Mouse (Mus musculus) limb, embryonic 15.5 days (tissue): ENCODE measurements around the gene Kcnc3. TPM values are rescaled to one million over a fixed set of nuclear protein-coding genes. Genes with fewer than 3 reads are reported as not detected.

Source experiments
- ATAC-seq: fragments of 200-750 bp; cut with Nextera tagmentation; 2 replicates; pipeline ENCODE4 v1.8.0; 2017; ENCODE audit warnings: low read depth, moderate TSS enrichment; ENCODE audit not compliant: insufficient number of reproducible peaks, low FRiP score, low TSS enrichment
- H3K27ac ChIP-seq: fragments of 300-500 bp; sonication (generic); 2 replicates; pipeline ENCODE4 v1.5.1; 2015; ENCODE audit warnings: moderate library complexity, mild to moderate bottlenecking, inconsistent platforms
- H3K27me3 ChIP-seq: fragments of 300-500 bp; sonication (generic); 2 replicates; pipeline ENCODE4 v1.6.1; 2015; ENCODE audit warnings: inconsistent platforms
- H3K36me3 ChIP-seq: fragments of 300-500 bp; sonication (generic); 2 replicates; pipeline ENCODE4 v1.6.1; 2015; ENCODE audit warnings: inconsistent platforms
- H3K4me1 ChIP-seq: fragments of 300-500 bp; sonication (generic); 2 replicates; pipeline ENCODE4 v1.6.1; 2015; ENCODE audit warnings: inconsistent platforms
- H3K4me2 ChIP-seq: fragments of 300-500 bp; sonication (generic); 2 replicates; pipeline ENCODE4 v1.6.1; 2015; ENCODE audit warnings: mild to moderate bottlenecking, inconsistent platforms
- H3K4me3 ChIP-seq: fragments of 300-500 bp; sonication (generic); 2 replicates; pipeline ENCODE4 v1.5.1; 2015; ENCODE audit warnings: mild to moderate bottlenecking, inconsistent platforms
- H3K9ac ChIP-seq: fragments of 300-500 bp; sonication (generic); 2 replicates; pipeline ENCODE4 v1.6.1; 2015; ENCODE audit warnings: inconsistent platforms
- H3K9me3 ChIP-seq: fragments of 300-500 bp; sonication (generic); 2 replicates; pipeline ENCODE4 v1.6.1; 2016; ENCODE audit warnings: inconsistent platforms
- WGBS: fragments of 180-500 bp; shearing (Covaris S2); methylation state at CpG from one replicate; pipeline ENCODE4 v1.1.7; 2015; 5-methylcytosine and 5-hydroxymethylcytosine counted together
- polyA plus RNA-seq: library from polyadenylated mRNA; unstranded; fragments of >200 nt; fragmentation: Nextera tagmentation; extraction: Ambion mirVana; gene quantifications from 2 replicates; pipeline ENCODE4 v1.2.1, GENCODE M21; 2015

The Kcnc3 gene
- polyA plus RNA-seq, 1 experiment from 2014 or later = 0.20 TPM

- Histone ChIP-seq H3K27ac (no peak within 1 kb of the TSS), H3K36me3 (no peaks in the 10 kb centered on the region), H3K4me3 (no peak within 1 kb of the TSS), H3K9ac (no peak within 1 kb of the TSS), H3K9me3 (no peaks in the 10 kb centered on the region), H3K4me1 (no peaks in the 10 kb centered on the region), H3K27me3 (no peaks in the 10 kb centered on the region), H3K4me2 (no peak within 1 kb of the TSS)
- no peak for ATAC-seq
- 25% methylated on average over 7 of the region's 7 CpGs for WGBS
Measured at GRCm38 (mm10) chr7:44572213-44572701, 18.2 kb upstream of the Kcnc3 start, which contains the start of gene Napsa. Gene Napsa (plus strand): TSS chr7:44572380.

- H3K4me1 ChIP-seq = no peaks in the 10 kb centered on the region
- H3K4me3 ChIP-seq = no peak overlapping the region
- 74% methylated on average over 5 of the region's 5 CpGs for WGBS
- H3K9me3 ChIP-seq = no peaks in the 10 kb centered on the region
- H3K4me2 ChIP-seq = no peak overlapping the region
- H3K36me3 ChIP-seq = no peaks in the 10 kb centered on the region
- no peaks in the 10 kb centered on the region for H3K27me3 ChIP-seq
- ATAC-seq = no peak
- no peak overlapping the region for H3K27ac ChIP-seq
- H3K9ac ChIP-seq = no peak overlapping the region
Measured at GRCm38 (mm10) chr7:44572956-44573484, 17.4 kb upstream of the Kcnc3 start.

- H3K9ac ChIP-seq = no peak overlapping the region
- ATAC-seq = no peak
- 50% methylated on average over 5 of the region's 5 CpGs for WGBS
- no peaks in the 10 kb centered on the region for H3K36me3 ChIP-seq
- H3K27me3 ChIP-seq = 0 out of 2 replicates have a peak, but pooled peaks cover 5% of the 10 kb centered on the region
- no peak overlapping the region for H3K4me2 ChIP-seq
- H3K4me3 ChIP-seq = no peak overlapping the region
- H3K4me1 ChIP-seq = no peaks in the 10 kb centered on the region
- H3K9me3 ChIP-seq = no peaks in the 10 kb centered on the region
- H3K27ac ChIP-seq = no peak overlapping the region
Measured at GRCm38 (mm10) chr7:44576333-44576844, 14.1 kb upstream of the Kcnc3 start.

- H3K36me3 ChIP-seq = no peaks in the 10 kb centered on the region
- peaks cover 38% of the 10 kb centered on the region for H3K27me3 ChIP-seq
- H3K27ac ChIP-seq = no peak overlapping the region
- H3K9me3 ChIP-seq = no peaks in the 10 kb centered on the region
- no peak overlapping the region for H3K4me3 ChIP-seq
- 74% methylated on average over 6 of the region's 6 CpGs for WGBS
- H3K9ac ChIP-seq = no peak overlapping the region
- no peak for ATAC-seq
- no peaks in the 10 kb centered on the region for H3K4me1 ChIP-seq
- no peak overlapping the region for H3K4me2 ChIP-seq
Measured at GRCm38 (mm10) chr7:44581637-44582036, 8.8 kb upstream of the Kcnc3 start.

GRCm38 (mm10) chr7:44582709-44583108 is 7.8 kb upstream of the Kcnc3 start:
- peaks cover 5% of the 10 kb centered on the region; the same call in 1 of the 2 replicates for H3K4me1 ChIP-seq
- WGBS = 73% methylated on average over 5 of the region's 5 CpGs
- peaks cover 49% of the 10 kb centered on the region for H3K27me3 ChIP-seq
- H3K4me2 ChIP-seq = no peak overlapping the region
- H3K9me3 ChIP-seq = no peaks in the 10 kb centered on the region
- no peak for ATAC-seq
- H3K4me3 ChIP-seq = no peak overlapping the region
- H3K9ac ChIP-seq = no peak overlapping the region
- H3K36me3 ChIP-seq = no peaks in the 10 kb centered on the region
- H3K27ac ChIP-seq = no peak overlapping the region

- no peak overlapping the region for H3K4me2 ChIP-seq
- 84% methylated on average over 1 of the region's 1 CpGs for WGBS
- no peak overlapping the region for H3K4me3 ChIP-seq
- no peak for ATAC-seq
- H3K36me3 ChIP-seq = no peaks in the 10 kb centered on the region
- H3K27ac ChIP-seq = no peak overlapping the region
- no peak overlapping the region for H3K9ac ChIP-seq
- H3K4me1 ChIP-seq = peaks cover 6% of the 10 kb centered on the region; the same call in 1 of the 2 replicates
- H3K27me3 ChIP-seq = peaks cover 53% of the 10 kb centered on the region
- H3K9me3 ChIP-seq = no peaks in the 10 kb centered on the region
Measured at GRCm38 (mm10) chr7:44583146-44583545, 7.3 kb upstream of the Kcnc3 start.

GRCm38 (mm10) chr7:44584265-44584804 is 6.1 kb upstream of the Kcnc3 start:
- Histone ChIP-seq H3K9ac (no peak overlapping the region), H3K4me2 (no peak overlapping the region), H3K27me3 (peaks cover 65% of the 10 kb centered on the region), H3K36me3 (no peaks in the 10 kb centered on the region), H3K27ac (no peak overlapping the region), H3K4me1 (peaks cover 18% of the 10 kb centered on the region), H3K9me3 (no peaks in the 10 kb centered on the region), H3K4me3 (no peak overlapping the region)
- WGBS = 70% methylated on average over 4 of the region's 4 CpGs
- no peak for ATAC-seq

GRCm38 (mm10) chr7:44584921-44585320 is 5.5 kb upstream of the Kcnc3 start:
- Histone ChIP-seq H3K9ac (no peak overlapping the region), H3K4me1 (peaks cover 22% of the 10 kb centered on the region), H3K9me3 (no peaks in the 10 kb centered on the region), H3K4me3 (no peak overlapping the region), H3K36me3 (no peaks in the 10 kb centered on the region), H3K27me3 (peaks cover 71% of the 10 kb centered on the region), H3K27ac (no peak overlapping the region), H3K4me2 (no peak overlapping the region)
- WGBS = 86% methylated on average over 6 of the region's 6 CpGs
- ATAC-seq = no peak

- no peak overlapping the region for H3K9ac ChIP-seq
- no peak overlapping the region for H3K4me3 ChIP-seq
- peaks cover 28% of the 10 kb centered on the region for H3K4me1 ChIP-seq
- peaks cover 76% of the 10 kb centered on the region for H3K27me3 ChIP-seq
- H3K4me2 ChIP-seq = no peak overlapping the region
- ATAC-seq = no peak
- 91% methylated on average over 6 of the region's 6 CpGs for WGBS
- H3K27ac ChIP-seq = no peak overlapping the region
- no peaks in the 10 kb centered on the region for H3K9me3 ChIP-seq
- no peaks in the 10 kb centered on the region for H3K36me3 ChIP-seq
Measured at GRCm38 (mm10) chr7:44585606-44586005, 4.9 kb upstream of the Kcnc3 start.

- H3K4me3 ChIP-seq = peak overlapping the region; percentile 21
Measured at GRCm38 (mm10) chr7:44586518-44586917, 3.9 kb upstream of the Kcnc3 start.

GRCm38 (mm10) chr7:44586930-44587329 is 3.5 kb upstream of the Kcnc3 start:
- Histone ChIP-seq H3K36me3 (no peaks in the 10 kb centered on the region), H3K4me3 (peak overlapping the region; percentile 21), H3K9me3 (no peaks in the 10 kb centered on the region), H3K27ac (no peak overlapping the region), H3K9ac (no peak overlapping the region), H3K4me1 (peaks cover 42% of the 10 kb centered on the region), H3K4me2 (peak overlapping the region; percentile 43), H3K27me3 (peaks cover 86% of the 10 kb centered on the region)
- no peak for ATAC-seq
- WGBS = 1% methylated on average over 18 of the region's 18 CpGs

More at GRCm38 (mm10) chr7:44586518-44586917, 3.9 kb upstream of the Kcnc3 start:
- H3K9ac ChIP-seq = no peak overlapping the region
- peaks cover 82% of the 10 kb centered on the region for H3K27me3 ChIP-seq
- no peak for ATAC-seq
- no peaks in the 10 kb centered on the region for H3K36me3 ChIP-seq
- H3K9me3 ChIP-seq = no peaks in the 10 kb centered on the region
- peak overlapping the region; percentile 43 for H3K4me2 ChIP-seq
- WGBS = 13% methylated on average over 19 of the region's 19 CpGs
- H3K27ac ChIP-seq = no peak overlapping the region
- H3K4me1 ChIP-seq = peaks cover 38% of the 10 kb centered on the region

GRCm38 (mm10) chr7:44587676-44588075 is 2.8 kb upstream of the Kcnc3 start:
- no peaks in the 10 kb centered on the region for H3K36me3 ChIP-seq
- H3K27me3 ChIP-seq = peaks cover 87% of the 10 kb centered on the region
- no peak overlapping the region for H3K9ac ChIP-seq
- no peak overlapping the region for H3K4me2 ChIP-seq
- no peak overlapping the region for H3K27ac ChIP-seq
- no peaks in the 10 kb centered on the region for H3K9me3 ChIP-seq
- WGBS = 37% methylated on average over 6 of the region's 6 CpGs
- ATAC-seq = no peak
- H3K4me3 ChIP-seq = no peak overlapping the region; the same call in 1 of the 2 replicates
- H3K4me1 ChIP-seq = peaks cover 42% of the 10 kb centered on the region
